Mouse (Mus musculus) liver, adult 2 months (tissue): ENCODE data around the gene Prune1.

Source experiments
- CTCF ChIP-seq: fragments of 200-500 bp; IDR thresholded peaks from 2 replicates; pipeline ENCODE4 v1.5.1; 2011; ENCODE audit warnings: low read depth, low read length, control low read depth
- POLR2A ChIP-seq: fragments of 200-500 bp; IDR thresholded peaks from 2 replicates; pipeline ENCODE4 v1.6.1; 2011; ENCODE audit warnings: low read length, control low read depth; ENCODE audit not compliant: insufficient read depth; ENCODE audit errors: extremely low read depth

GRCm38 (mm10) chr3:95284062-95284461 is 2.2 kb upstream of the Prune1 start:
- no peak for TF ChIP-seq POLR2A
- no peak for TF ChIP-seq CTCF
